Mouse (Mus musculus): ENCODE data around the gene Pbx4. TPM values are rescaled to one million over a fixed set of nuclear protein-coding genes. Genes with fewer than 3 reads are reported as not detected.

Pbx4 gene
- polyA plus RNA-seq, 1 experiment from 2014 or later: 62.1 TPM

DNA sequence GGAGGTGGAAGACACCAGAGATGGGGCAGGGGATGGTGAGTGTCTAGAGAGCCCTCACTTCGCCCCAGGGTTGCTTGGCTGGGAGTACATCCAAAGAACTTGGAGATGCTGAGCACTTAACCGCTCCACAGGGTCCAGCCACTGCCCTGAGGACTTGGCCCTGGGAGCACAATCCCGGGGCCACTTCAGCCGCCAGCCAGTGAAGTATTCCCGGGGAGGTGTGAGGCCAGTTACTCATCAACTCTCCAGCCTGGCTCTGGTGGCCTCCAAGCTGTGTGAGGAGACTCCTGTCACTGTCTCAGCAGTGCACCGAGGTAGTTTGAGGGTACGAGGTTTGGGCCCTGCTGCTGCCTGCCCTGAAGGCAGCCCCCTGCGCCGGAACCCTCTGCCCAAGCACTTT, 11.8 kb upstream of the Pbx4 start:
- Histone ChIP-seq H3K4me3 (no peak overlapping the region), H3K4me2 (no peak overlapping the region), H3K27me3 (replicated peaks) (no peaks in the 10 kb centered on the region), H3K9me3 (no peaks in the 10 kb centered on the region), H3K36me3 (replicated peaks) (peaks cover 26% of the 10 kb centered on the region), H3K4me1 (peaks cover 29% of the 10 kb centered on the region), H3K27ac (no peak overlapping the region), H3K9ac (no peak overlapping the region)
- ATAC-seq (replicated peaks): no peak
- WGBS: 89% methylated on average over 9 of the region's 9 CpGs

DNA sequence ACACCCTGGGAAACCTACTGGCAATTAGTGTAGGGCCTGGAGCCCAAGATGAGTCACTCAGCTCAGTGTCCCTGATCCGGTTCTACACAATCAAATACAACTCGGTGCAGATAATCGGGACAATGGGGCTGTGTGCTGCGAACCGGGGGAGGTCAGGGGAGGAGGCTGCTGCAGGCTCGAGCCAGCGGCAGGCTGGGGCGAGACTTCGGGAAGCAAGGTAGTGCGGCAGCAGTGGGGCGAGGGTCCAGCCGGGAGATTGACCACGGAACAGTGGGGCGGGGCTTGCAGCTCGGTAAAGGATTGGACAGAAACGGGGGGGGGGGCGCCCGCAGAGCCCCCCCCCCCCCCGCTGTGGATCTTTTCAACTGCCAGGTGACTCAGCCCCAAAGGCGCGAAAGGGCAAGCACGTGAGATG, 10.3 kb upstream of the Pbx4 start:
- peak overlapping the region; percentile 77 for H3K9ac ChIP-seq
- H3K36me3 ChIP-seq (replicated peaks): peaks cover 21% of the 10 kb centered on the region
- peak; percentile 71 for ATAC-seq (replicated peaks)
- H3K4me2 ChIP-seq: peak overlapping the region; percentile 74
- H3K4me1 ChIP-seq: peaks cover 32% of the 10 kb centered on the region
- H3K27me3 ChIP-seq (replicated peaks): no peaks in the 10 kb centered on the region
- 2% methylated on average over 16 of the region's 22 CpGs for WGBS
- peak overlapping the region; percentile 76 for H3K4me3 ChIP-seq
- H3K9me3 ChIP-seq: no peaks in the 10 kb centered on the region
- peak overlapping the region; percentile 75 for H3K27ac ChIP-seq

DNA sequence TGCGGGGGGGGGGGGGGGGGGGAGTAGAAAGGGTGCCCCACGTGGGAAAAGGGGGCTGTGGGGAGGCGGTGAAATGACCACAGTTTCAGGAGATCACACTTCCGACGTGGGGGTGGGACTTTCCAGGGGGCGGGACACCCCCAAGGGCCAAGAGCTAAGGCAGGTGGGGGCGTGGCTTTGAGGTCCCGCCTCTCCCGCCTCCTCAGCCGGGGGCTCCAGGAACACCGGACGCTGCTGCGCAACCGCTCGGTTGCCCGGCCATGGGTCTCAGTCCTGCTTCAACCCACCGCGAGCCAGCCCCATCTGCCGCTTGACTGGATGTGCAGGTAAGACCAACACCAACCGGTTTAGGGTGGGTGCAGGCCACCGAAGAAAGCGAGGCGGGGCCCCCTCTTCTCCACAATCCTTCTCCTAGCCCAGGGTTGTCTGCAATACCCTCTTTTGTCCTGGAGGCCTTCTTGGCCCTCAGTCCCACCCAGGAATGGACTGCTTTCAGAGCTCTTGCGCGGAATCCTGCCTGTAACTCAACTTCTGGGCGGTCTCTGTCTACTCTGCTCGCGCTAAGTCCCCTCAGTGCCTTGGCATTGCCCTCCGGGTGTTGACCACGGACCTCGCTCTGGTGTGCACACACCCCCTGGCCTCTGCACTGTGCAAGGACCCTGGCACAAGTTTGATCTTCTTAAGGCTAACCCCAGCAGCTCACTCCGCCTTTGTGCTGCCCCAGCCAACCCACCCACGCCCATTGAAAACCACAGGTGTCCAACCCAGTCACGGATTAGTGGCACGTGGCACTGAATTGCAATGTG, 9.7 kb upstream of the Pbx4 start, which contains the start of gene Lpar2:
Lpar2 (plus strand) TSS at position 44 of the 806 bp plus-strand sequence.
- H3K4me1 ChIP-seq: peaks cover 32% of the 10 kb centered on the region
- H3K9ac ChIP-seq: peak within 1 kb of the TSS; percentile 77
- H3K4me2 ChIP-seq: peak within 1 kb of the TSS; percentile 74
- no peaks in the 10 kb centered on the region for H3K27me3 ChIP-seq (replicated peaks)
- H3K9me3 ChIP-seq: no peaks in the 10 kb centered on the region
- ATAC-seq (replicated peaks): peak; percentile 83
- peak within 1 kb of the TSS; percentile 75 for H3K27ac ChIP-seq
- H3K4me3 ChIP-seq: peak within 1 kb of the TSS; percentile 76
- under 1% methylated on average over 33 of the region's 35 CpGs for WGBS
- peaks cover 15% of the 10 kb centered on the region for H3K36me3 ChIP-seq (replicated peaks)

DNA sequence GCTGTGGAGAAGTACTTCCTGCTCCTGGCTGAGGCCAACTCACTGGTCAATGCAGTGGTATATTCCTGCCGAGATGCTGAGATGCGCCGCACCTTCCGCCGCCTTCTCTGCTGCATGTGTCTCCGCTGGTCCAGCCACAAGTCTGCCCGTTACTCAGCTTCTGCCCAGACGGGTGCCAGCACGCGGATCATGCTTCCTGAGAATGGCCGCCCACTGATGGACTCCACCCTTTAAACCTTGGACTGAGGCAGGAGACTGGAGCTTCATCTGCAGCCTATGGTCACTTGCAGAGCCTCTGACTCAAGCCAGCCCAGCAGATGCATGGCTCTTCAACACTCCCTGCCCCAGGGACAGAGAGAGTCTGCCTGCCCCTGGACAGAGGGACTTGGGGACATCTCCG, 5.9 kb upstream of the Pbx4 start:
- Histone ChIP-seq H3K4me1 (peaks cover 32% of the 10 kb centered on the region), H3K4me2 (no peak overlapping the region), H3K4me3 (no peak overlapping the region), H3K27ac (no peak overlapping the region), H3K27me3 (replicated peaks) (no peaks in the 10 kb centered on the region), H3K36me3 (replicated peaks) (no peaks in the 10 kb centered on the region; the same call in 1 of the 2 replicates), H3K9me3 (no peaks in the 10 kb centered on the region), H3K9ac (no peak overlapping the region)
- WGBS: 94% methylated on average over 12 of the region's 12 CpGs
- no peak for ATAC-seq (replicated peaks)

DNA sequence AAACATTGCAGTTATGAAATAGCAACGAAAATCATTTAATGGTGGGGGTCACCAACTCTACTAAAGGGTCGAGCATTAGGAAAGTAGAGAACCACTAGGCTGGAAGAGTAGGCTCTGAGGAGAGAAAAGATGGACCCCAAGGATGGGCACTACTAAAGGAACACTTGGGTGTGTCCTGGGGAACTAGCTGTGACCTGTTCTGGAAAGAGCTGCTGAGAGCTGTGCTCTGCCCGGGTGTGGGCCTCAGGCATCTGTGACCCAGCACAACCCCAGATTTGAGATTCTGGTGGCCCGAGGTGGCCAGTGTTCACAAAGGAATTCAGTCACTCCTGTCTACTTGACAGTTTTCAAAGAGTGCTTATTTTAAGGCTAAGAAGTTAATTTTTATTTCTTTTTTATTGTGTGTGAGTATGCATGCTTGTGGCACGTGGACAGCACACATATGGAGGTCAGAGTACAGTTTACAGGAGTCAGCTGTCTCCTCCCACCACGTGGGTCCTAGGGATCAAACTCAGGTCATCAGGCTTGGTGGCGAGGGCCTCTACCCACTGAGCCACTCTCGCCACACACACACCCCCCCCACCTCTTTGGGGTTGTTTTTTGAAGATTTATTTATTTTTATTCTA, 4.9 kb downstream of the Pbx4 start:
- peaks cover 18% of the 10 kb centered on the region for H3K4me1 ChIP-seq
- H3K9me3 ChIP-seq: no peaks in the 10 kb centered on the region
- no peaks in the 10 kb centered on the region for H3K27me3 ChIP-seq (replicated peaks)
- 89% methylated on average over 8 of the region's 8 CpGs for whole genome bisulfite sequencing
- H3K27ac ChIP-seq: no peak overlapping the region
- no peak overlapping the region for H3K4me3 ChIP-seq
- H3K36me3 ChIP-seq (replicated peaks): no peaks in the 10 kb centered on the region
- no peak overlapping the region for H3K4me2 ChIP-seq
- H3K9ac ChIP-seq: no peak overlapping the region
- ATAC-seq (replicated peaks): no peak

DNA sequence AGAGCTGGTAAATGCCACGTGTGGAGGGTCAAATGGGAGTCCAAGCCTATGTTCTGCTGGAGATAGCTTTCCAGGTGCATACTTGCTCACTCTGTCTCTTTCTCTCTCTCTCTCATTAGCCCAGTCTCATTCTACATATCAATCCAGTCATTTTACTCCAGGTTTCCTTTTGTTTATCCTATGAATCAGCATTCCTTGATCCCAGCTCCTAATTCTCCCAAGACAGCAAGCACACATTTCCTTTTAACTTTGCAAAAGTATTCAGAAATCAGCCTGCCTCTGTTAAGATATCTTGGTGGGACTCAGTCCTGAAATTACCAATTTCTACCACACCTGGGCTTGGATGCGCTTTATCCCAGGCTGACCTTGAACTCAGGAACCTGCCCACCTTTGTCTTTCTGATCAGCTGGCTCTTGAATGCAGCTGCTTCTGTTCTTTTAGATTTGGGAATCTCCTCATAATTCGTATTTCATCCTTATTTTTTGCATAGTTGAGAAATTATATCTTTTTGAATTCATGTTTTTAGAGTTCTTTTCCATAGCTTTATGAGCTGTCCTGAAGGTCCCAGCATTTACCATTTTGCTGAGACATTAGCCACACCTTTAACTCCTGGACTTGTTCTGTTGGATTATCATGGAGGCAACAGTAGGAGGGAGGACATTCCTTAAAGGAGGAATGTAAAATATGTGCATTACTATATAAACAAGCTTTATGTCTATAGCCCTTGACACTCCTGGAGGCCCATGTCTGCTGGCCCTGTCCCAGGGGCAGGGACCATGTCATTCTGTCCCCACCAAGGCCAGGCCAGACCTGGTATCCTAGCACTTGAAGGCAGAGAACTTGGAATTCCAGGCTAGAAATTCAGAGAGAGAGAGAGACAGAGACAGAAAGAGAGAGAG, 15.1 kb downstream of the Pbx4 start:
- Histone ChIP-seq H3K4me2 (no peak overlapping the region), H3K4me1 (no peaks in the 10 kb centered on the region), H3K9me3 (no peaks in the 10 kb centered on the region), H3K4me3 (no peak overlapping the region), H3K27me3 (replicated peaks) (no peaks in the 10 kb centered on the region), H3K27ac (no peak overlapping the region), H3K9ac (no peak overlapping the region), H3K36me3 (replicated peaks) (no peaks in the 10 kb centered on the region)
- 91% methylated on average over 3 of the region's 3 CpGs for WGBS
- no peak for ATAC-seq (replicated peaks)

DNA sequence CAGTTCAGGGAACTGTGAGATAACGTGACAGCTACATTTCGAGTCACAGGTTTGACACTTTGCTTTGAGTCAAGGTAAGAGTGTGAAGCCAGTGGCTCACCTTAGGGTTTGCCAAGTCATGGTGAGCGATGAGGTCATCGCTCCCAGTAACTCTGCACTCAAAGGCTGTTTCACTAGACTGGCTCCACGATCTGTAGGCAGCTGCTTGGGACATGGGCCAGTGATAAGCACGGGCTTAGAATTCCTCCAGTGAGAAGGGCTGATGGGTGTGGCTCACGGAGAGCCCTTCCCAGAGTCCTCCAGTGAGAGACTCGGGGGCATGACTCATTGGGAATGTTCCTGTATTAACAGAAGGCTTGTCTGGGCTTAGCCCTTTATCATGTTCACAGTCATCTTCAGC, 16.7 kb downstream of the Pbx4 start:
- ATAC-seq (replicated peaks): no peak
- Histone ChIP-seq H3K4me2 (no peak overlapping the region), H3K27ac (no peak overlapping the region), H3K9ac (no peak overlapping the region), H3K9me3 (no peaks in the 10 kb centered on the region), H3K4me3 (no peak overlapping the region), H3K4me1 (no peaks in the 10 kb centered on the region), H3K27me3 (replicated peaks) (no peaks in the 10 kb centered on the region), H3K36me3 (replicated peaks) (no peaks in the 10 kb centered on the region)
- 92% methylated on average over 8 of the region's 8 CpGs for WGBS

DNA sequence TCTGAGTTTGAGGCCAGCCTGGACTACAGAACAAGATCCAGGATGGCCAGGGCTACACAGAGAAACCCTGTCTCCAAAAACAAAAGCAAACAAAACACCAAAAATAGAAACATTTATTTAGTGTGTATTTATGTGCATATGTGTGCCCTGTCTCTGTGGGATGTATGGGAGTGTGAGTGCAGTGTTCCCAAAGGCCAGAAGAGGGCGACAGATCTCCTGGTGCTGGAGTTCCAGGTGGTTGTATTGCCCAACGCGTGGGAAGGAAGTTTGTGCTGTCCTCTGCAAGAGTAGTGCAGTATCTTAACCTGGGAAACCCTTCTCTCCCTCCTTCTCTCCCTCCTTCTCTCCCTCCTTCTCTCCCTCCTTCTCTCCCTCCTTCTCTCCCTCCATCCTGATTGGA, 17.6 kb downstream of the Pbx4 start:
- WGBS: 58% methylated on average over 3 of the region's 3 CpGs
- Histone ChIP-seq H3K36me3 (replicated peaks) (no peaks in the 10 kb centered on the region), H3K9ac (no peak overlapping the region), H3K9me3 (no peaks in the 10 kb centered on the region), H3K27me3 (replicated peaks) (no peaks in the 10 kb centered on the region), H3K4me1 (no peaks in the 10 kb centered on the region), H3K27ac (no peak overlapping the region), H3K4me3 (no peak overlapping the region), H3K4me2 (no peak overlapping the region)
- no peak for ATAC-seq (replicated peaks)

DNA sequence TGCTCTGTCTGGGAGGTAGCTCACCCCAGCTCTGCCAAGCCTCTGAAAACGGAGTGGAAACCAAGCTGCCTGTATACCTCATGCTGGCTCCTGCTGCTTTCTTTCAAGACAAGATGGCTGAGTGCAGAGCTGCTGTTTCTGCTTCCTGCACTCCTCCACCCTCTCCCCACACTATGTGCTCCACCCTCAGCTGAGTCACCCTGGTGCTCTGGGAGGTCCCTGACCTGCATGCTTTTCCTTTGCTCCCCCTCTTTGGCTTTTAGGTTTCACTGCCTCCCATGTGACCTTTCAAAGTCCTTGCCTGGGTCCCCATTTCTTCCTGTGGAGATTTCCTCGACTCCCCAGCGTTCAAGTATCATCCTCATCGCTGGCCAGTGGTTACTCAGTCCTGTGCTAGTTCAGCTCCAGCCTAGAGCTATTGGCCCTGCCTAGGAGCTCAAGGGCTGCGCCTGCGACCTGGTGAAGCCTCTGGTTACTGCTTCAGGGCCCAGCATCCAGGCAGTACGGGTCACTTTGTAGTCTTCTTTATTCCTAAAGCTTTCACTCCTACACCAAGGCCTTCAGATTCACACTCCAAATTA, 18.7 kb downstream of the Pbx4 start:
- no peak overlapping the region for H3K27ac ChIP-seq
- H3K9ac ChIP-seq: no peak overlapping the region
- no peaks in the 10 kb centered on the region for H3K4me1 ChIP-seq
- no peak overlapping the region for H3K4me2 ChIP-seq
- H3K36me3 ChIP-seq (replicated peaks): no peaks in the 10 kb centered on the region
- H3K9me3 ChIP-seq: no peaks in the 10 kb centered on the region
- 89% methylated on average over 7 of the region's 7 CpGs for WGBS
- no peaks in the 10 kb centered on the region for H3K27me3 ChIP-seq (replicated peaks)
- no peak overlapping the region for H3K4me3 ChIP-seq
- ATAC-seq (replicated peaks): no peak

DNA sequence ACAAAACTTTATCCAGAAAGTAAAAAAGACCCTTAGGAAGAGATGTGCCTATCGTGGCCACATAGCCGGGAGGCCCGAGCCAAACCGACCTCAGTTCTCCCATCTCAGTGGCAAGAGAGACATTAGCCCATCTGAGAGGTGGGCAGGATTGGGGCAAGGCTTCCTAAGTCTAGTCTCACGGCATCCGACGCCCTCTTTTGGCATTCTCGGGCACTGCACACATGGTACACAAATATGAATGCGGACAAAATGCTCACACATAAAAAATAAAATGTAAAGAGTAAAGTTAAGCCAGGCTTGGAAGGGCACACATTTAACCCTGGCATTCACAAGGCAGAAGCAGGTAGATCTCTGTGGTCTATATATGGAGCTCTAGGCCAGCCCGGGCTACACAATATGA, 21.6 kb downstream of the Pbx4 start:
- Histone ChIP-seq H3K27me3 (replicated peaks) (no peaks in the 10 kb centered on the region), H3K27ac (no peak overlapping the region), H3K9ac (no peak overlapping the region), H3K4me3 (no peak overlapping the region), H3K36me3 (replicated peaks) (no peaks in the 10 kb centered on the region), H3K9me3 (no peaks in the 10 kb centered on the region), H3K4me2 (no peak overlapping the region), H3K4me1 (no peaks in the 10 kb centered on the region)
- ATAC-seq (replicated peaks): no peak
- WGBS: 95% methylated on average over 10 of the region's 10 CpGs

DNA sequence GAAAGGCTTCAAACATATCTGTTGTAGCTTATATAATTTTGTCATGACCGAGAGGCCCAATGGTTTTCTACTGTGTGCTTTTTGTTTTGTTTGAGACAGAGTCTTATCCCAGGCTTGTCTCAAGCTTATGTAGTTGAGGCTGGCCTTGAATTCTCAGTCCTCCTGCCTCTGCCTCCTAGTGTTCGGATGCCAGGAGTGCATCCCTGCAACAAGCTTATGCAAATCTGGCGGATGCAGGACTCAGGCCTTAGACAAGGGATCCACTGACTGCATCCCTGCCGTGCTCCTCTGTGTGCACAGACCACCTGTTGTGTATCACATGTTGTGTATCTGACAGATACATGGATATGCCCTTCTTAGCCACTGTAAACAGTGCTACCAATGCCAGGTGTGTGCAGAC, 28.5 kb downstream of the Pbx4 start:
- no peaks in the 10 kb centered on the region for H3K27me3 ChIP-seq (replicated peaks)
- no peak overlapping the region for H3K4me2 ChIP-seq
- no peak overlapping the region for H3K4me3 ChIP-seq
- WGBS: 51% methylated on average over 4 of the region's 4 CpGs
- H3K9me3 ChIP-seq: no peaks in the 10 kb centered on the region
- no peaks in the 10 kb centered on the region for H3K4me1 ChIP-seq
- peaks cover 8% of the 10 kb centered on the region; the same call in 1 of the 2 replicates for H3K36me3 ChIP-seq (replicated peaks)
- no peak for ATAC-seq (replicated peaks)
- H3K27ac ChIP-seq: no peak overlapping the region
- H3K9ac ChIP-seq: no peak overlapping the region

DNA sequence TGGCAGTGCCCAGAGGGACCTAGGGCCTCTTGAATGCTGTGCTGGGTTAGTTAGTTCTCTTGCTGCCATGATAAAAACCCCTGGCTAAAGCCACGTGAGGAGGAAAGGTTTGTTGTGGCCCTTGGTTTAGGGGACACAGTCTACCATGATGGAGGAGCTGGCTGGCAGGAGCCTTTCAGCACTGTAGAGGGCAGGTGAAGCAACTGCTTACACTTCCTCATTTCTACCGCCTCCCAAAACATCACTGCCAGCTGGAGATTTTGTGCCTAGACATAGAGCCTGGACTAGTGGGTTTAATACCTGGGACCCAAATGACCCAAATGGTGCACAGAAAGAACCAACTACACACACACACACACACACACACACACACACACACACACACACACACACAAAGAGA, 29.0 kb downstream of the Pbx4 start:
- H3K4me2 ChIP-seq: no peak overlapping the region
- no peaks in the 10 kb centered on the region for H3K27me3 ChIP-seq (replicated peaks)
- H3K9me3 ChIP-seq: no peaks in the 10 kb centered on the region
- H3K36me3 ChIP-seq (replicated peaks): peaks cover 8% of the 10 kb centered on the region; the same call in 1 of the 2 replicates
- no peak overlapping the region for H3K27ac ChIP-seq
- no peak overlapping the region for H3K4me3 ChIP-seq
- 67% methylated on average over 2 of the region's 2 CpGs for WGBS
- ATAC-seq (replicated peaks): no peak
- H3K9ac ChIP-seq: no peak overlapping the region
- no peaks in the 10 kb centered on the region for H3K4me1 ChIP-seq
